In genomic region chr7:56946398-56946797, GRCm38 (mm10) we compare ENCODE assay signal across 9 mouse cellular contexts.
DNase-seq lines count a peak whose midpoint lies in the region; ATAC-seq lines count a peak whose summit lies in the region.
"Had no signal": no experiment of that assay in that cellular context is flagged by ENCODE, and none has a peak within 500 bp of the region (broad histone marks: within the 10 kb centered on the region; RNA-seq: fewer than 3 reads in every experiment).

No protein-coding gene starts in this region.

- H3K4me2 ChIP-seq in neural tube, embryonic 12.5 days (replicated peaks): no peak overlapping the region
- H3K4me2 ChIP-seq: embryonic facial prominence, embryonic 15.5 days had no signal

- no peaks in the 10 kb centered on the region for H3K36me3 ChIP-seq in neural tube, embryonic 12.5 days
- H3K36me3 ChIP-seq: embryonic facial prominence, embryonic 15.5 days had no signal

- H3K4me1 ChIP-seq in neural tube, embryonic 12.5 days: no peaks in the 10 kb centered on the region
- H3K4me1 ChIP-seq: embryonic facial prominence, embryonic 15.5 days had no signal

- WGBS in neural tube, embryonic 12.5 days: 88% methylated on average over 2 of the region's 2 CpGs

- peak; percentile 33 for DNase-seq in kidney, adult 9 months
- no peak for DNase-seq in kidney, adult 18-20 months
- no peak for DNase-seq in neural tube, embryonic 10.5 days (ENCODE audit: extremely low spot score, low spot score)
- peak; percentile 62 for DNase-seq in embryo, embryonic 10.5 days (ENCODE audit: low spot score)
- peak; percentile 61 for DNase-seq in retina, postnatal 1 day
- no peak for DNase-seq in liver

- H3K4me3 ChIP-seq in neural tube, embryonic 12.5 days: no peak overlapping the region
- H3K4me3 ChIP-seq: embryonic facial prominence, embryonic 15.5 days had no signal

- H3K27me3 ChIP-seq in neural tube, embryonic 12.5 days (replicated peaks): no peaks in the 10 kb centered on the region
- H3K27me3 ChIP-seq: embryonic facial prominence, embryonic 15.5 days had no signal

- ATAC-seq in neural tube, embryonic 12.5 days (ENCODE audit: low FRiP score, low read depth): peak; percentile 53; the same call in 1 of the 2 replicates
- no peak for ATAC-seq in inflammation-experienced regulatory T-cells, adult 6 months

- no peak overlapping the region for H3K9ac ChIP-seq in neural tube, embryonic 12.5 days
- H3K9ac ChIP-seq: embryonic facial prominence, embryonic 15.5 days had no signal

- H3K9me3 ChIP-seq in neural tube, embryonic 12.5 days: no peaks in the 10 kb centered on the region
- H3K9me3 ChIP-seq: embryonic facial prominence, embryonic 15.5 days had no signal

- H3K27ac ChIP-seq in neural tube, embryonic 12.5 days: no peak overlapping the region
- H3K27ac ChIP-seq: embryonic facial prominence, embryonic 15.5 days had no signal

Comparison
In these comparisons a context has a peak if more than half of its experiments do, and no peak if none do; other contexts are left out.
1. DNase-seq: peak in kidney, adult 9 months (single experiment), embryo, embryonic 10.5 days (single experiment) and retina, postnatal 1 day (single experiment); none in kidney, adult 18-20 months (single experiment), neural tube, embryonic 10.5 days (single experiment) and liver (single experiment).